8 mouse cellular contexts compared by ENCODE assay signal in the genomic region with DNA sequence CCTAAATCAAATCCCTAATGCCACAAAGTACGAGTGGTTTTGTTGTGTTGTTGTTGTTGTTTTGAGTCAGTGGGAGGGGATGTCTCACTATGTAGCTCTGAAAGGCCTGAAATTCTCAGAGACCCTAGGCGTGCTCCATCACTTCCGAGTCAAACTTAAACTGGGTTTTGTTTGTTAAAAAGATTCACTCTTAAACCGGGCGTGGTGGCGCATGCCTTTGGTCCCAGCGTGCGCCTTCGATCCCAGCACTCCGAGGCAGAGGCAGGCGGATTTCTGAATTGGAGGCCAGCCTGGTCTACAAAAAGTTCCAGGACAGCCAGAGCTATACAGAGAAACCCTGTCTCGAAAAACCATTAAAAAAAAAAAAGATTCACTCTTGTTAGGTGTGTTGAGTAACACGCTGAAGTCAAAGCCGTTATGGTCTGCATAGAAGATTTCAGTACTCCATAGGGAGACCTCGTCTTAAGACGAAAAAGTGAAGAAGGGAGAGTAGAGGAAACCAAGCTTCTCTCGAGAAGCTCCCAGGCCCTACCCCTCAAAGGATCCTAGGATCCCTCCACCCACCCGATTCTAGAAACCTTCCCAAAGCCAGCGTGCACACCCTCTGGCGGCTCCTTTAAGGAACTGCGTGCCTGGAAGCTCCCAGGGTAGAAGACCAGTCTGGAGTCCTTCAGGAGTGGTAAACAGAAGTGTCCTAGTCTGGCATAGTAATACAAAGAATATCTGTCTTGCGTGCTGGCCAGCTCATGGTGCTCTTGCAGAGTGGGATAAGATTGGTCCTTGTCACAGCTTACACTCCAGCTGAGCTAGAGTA. TPM values are rescaled to one million over a fixed set of nuclear protein-coding genes. Genes with fewer than 3 reads are reported as not detected.
DNase-seq lines count a peak whose midpoint lies in the region; ATAC-seq lines count a peak whose summit lies in the region.

No protein-coding gene starts in this region.

- ATAC-seq in forebrain, embryonic 12.5 days (ENCODE audit: low FRiP score): 0 out of 2 replicates have a peak, but pooled peaks have one; percentile 2

- peak; percentile 58 for DNase-seq in layer of hippocampus, adult 11-12 months (ENCODE audit: low spot score)
- no peak for DNase-seq in layer of hippocampus, adult 9-10 months (ENCODE audit: low spot score)
- DNase-seq in cerebellum, adult 11 months: peak; percentile 51
- peak; percentile 69 to 71 for DNase-seq in heart, postnatal 36 days
- peak; percentile 64 to 72 for DNase-seq in layer of hippocampus, postnatal 10 days (ENCODE audit: low spot score in 2 of 2)
- DNase-seq in lung, postnatal 4 days: peak; percentile 79 to 81
- peak; percentile 58 to 72 for DNase-seq in right cerebral cortex, adult 2 months (ENCODE audit: low spot score in 2 of 2)

- peak overlapping the region; percentile 97 for H3K4me3 ChIP-seq in forebrain, embryonic 12.5 days (replicated peaks)

- H3K4me2 ChIP-seq in forebrain, embryonic 12.5 days: peak overlapping the region; percentile 97

- H3K36me3 ChIP-seq in forebrain, embryonic 12.5 days (replicated peaks): 0 out of 2 replicates have a peak, but pooled peaks cover 5% of the 10 kb centered on the region

- intact Hi-C loops in heart, postnatal 36 days (cut with DNase I): loop anchor here (1.0 to 5.0 kb wide), 4 partner anchors 11 to 177 kb away; partner anchors contain the start of genes 4933434E20Rik and Ubap2l

- H3K27me3 ChIP-seq in forebrain, embryonic 12.5 days: no peaks in the 10 kb centered on the region

- H3K4me1 ChIP-seq in forebrain, embryonic 12.5 days: peaks cover 52% of the 10 kb centered on the region

- H3K9me3 ChIP-seq in forebrain, embryonic 12.5 days: no peaks in the 10 kb centered on the region

- H3K9ac ChIP-seq in forebrain, embryonic 12.5 days: peak overlapping the region; percentile 97

- 34% methylated on average over 22 of the region's 22 CpGs for WGBS in forebrain, embryonic 12.5 days

- peak overlapping the region; percentile 94 for H3K27ac ChIP-seq in forebrain, embryonic 12.5 days

RNA-seq across cellular contexts. Expression of gene Atp8b2, which starts 0.8 kb away (rescaled TPM):
- 14.4 and 15.2 TPM in 2 replicates for polyA plus RNA-seq in forebrain, embryonic 12.5 days (2016; fragmentation: Nextera tagmentation; extraction: Ambion mirVana)
- 10 to 100 TPM; 21.8 to 24.1 TPM for total RNA-seq in heart, postnatal 36 days (2021)
- 10 to 100 TPM; 79.5 to 90.1 TPM for total RNA-seq in layer of hippocampus, postnatal 10 days (2021)

RNA-seq across cellular contexts. Expression of gene Hax1, which starts 34.4 kb away (rescaled TPM):
- 145 and 150 TPM in 2 replicates for polyA plus RNA-seq in forebrain, embryonic 12.5 days (2016; fragmentation: Nextera tagmentation; extraction: Ambion mirVana)
- 10 to 100 TPM; 42.3 to 53.4 TPM for total RNA-seq in heart, postnatal 36 days (2021)
- 10 to 100 TPM; 60.7 to 67.3 TPM for total RNA-seq in layer of hippocampus, postnatal 10 days (2021)

RNA-seq across cellular contexts. Expression of gene Il6ra, which starts 51.1 kb away (rescaled TPM):
- 0.29 and 0.42 TPM in 2 replicates for polyA plus RNA-seq in forebrain, embryonic 12.5 days (2016; fragmentation: Nextera tagmentation; extraction: Ambion mirVana)
- 1 to 10 TPM; 4.3 to 7.5 TPM for total RNA-seq in heart, postnatal 36 days (2021)
- total RNA-seq in layer of hippocampus, postnatal 10 days (2021): 1 to 10 TPM; 4.2 to 4.7 TPM
